Mouse (Mus musculus) lung, postnatal 36 days (tissue): ENCODE measurements around the gene Olfr798.

Experiments
- DNase-seq: peaks from one replicate; pipeline ENCODE4 v3.0.0; 2022; ENCODE audit warnings: mixed read lengths

Olfr798 gene

DNA sequence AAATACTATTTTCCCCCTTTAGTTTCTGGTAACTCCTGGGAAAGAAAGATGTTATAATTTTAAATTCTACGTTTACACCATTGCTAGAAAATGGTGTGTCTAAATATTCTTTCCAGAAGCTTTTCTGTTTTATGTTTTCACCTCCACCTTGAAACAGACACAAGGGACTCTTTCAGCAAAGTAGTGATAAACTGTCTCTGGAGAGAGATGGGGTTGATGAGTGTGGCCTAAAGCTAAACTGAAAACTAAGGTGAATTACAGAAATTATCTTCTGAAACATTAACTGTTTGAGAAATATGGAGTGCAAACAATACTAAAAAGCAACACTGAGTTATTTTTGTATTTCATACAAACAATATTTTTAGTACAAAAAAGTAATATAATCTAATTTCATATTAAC, at the start of gene Olfr798:
Gene Olfr798, minus strand, starts transcription at position 101 of the 400 bp plus-strand sequence.
- no peak for DNase-seq

DNA sequence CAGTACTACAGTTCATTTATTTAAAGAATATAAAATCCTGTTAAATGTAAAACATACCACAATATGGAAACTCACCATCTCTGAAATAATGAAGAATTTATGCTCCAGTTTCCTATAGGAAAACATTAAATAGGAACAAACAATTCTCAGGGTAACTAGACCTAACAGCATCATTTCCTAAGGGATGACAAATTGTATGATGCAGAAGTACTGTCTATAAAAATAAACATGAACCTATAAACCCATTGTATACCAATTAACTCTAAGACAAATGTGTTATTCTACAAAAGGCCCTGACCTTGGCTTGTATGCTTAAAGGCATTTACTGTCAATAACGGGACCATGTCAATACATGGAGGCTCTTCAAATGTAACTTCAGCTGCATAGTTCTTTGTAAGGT, 46.0 kb upstream of the Olfr798 start, which contains the start of gene Olfr801:
Gene Olfr801, minus strand, starts transcription at position 101 of the 400 bp plus-strand sequence.
- DNase-seq, result no peak

DNA sequence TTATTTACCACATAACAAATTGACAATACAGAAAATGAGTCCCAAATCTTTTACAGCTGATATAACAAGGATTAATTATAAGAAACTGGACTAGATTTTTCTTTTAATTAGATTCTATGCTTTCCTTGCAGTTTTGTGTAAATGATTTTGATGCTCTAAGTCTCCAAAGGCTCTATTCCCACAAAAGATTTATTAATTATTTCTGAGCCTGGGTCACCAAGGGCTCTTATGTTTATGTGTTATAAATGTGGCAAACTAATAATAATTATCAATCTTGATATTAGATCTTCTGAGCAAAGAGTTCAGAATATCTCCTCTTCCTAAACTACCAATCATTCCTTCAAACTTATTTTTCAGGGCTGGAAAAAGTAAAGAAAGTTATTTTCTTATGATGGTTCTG, 29.7 kb upstream of the Olfr798 start, which contains the start of gene Olfr800:
Gene Olfr800, plus strand, starts transcription at position 301 of the 400 bp plus-strand sequence.
- DNase-seq, result no peak

DNA sequence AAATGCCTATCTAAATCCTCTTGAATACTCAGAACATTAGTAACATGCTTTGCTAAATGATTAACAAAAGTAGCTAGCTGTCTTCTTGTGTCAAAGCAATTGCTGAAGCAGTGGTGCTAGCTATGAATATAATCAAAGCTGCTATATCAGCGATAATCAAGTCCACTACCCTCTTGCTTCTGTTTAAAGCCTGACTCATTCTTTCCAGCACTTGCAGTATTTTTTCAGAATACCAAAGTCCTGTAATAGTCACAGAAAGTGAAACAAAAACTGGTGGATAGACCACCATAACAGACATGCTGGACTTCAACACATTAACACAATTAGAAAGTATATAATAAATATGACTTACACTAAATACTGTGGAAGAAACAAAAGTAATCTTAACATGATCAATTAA, 24.0 kb upstream of the Olfr798 start:
- no peak for DNase-seq

DNA sequence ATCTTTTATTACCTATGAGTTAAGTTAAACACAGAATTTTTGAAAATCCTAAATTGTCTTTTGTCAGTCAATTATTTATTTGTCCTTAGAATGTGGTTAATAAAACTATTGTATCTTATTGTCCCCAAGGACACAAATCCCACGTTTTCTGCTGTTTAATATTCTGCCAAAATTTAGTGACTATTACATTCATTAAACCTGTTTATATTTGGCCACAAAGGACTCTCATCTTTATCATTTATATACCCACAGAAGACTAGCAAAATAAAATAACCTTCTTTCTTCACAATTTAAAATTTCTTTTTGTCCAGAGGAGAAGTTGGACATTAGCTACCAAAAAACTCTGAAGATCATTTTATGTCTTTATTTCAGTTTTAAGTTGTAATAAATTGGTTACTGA, 9.4 kb upstream of the Olfr798 start, which contains the start of gene Olfr799:
Gene Olfr799, plus strand, starts transcription at position 301 of the 400 bp plus-strand sequence.
- DNase-seq, result no peak

DNA sequence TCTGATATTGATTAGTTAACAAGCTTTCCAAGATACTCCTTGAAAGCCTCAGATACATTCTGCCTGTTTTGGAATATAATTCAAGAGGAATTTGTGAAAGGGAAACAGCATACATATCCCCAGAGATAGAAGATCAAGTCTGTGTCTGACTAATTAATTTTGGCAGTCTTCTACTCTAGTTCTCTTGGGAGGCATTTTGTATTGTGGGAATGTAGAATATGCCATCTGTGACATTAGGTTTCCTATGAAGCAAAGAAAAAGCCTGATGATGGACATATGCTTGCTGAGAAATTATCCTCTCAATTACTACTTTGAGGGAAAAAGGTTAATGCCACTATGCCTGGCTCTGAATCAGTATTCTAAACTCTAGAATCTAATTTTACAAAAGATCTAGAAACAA, 4.5 kb downstream of the Olfr798 start:
- no peak for DNase-seq

DNA sequence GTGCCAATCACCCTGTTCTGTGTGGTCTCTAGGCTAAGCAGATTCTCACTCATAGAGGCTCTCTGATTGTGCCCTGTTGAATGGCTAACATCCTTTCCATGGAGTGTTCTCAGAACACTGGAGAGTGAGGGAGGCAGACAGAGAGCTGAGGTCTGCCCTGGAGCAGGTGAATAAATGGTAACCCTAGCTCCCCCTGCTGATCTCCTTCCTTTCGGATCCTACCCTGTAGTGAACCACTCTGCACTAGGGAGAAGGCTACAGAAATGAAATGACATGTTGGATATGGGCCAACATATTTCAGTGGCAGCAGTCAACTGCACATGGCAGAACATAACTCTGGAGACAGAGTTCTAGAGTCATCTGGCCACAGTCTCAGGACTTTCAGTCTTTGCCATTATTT, 6.0 kb downstream of the Olfr798 start:
- no peak for DNase-seq

DNA sequence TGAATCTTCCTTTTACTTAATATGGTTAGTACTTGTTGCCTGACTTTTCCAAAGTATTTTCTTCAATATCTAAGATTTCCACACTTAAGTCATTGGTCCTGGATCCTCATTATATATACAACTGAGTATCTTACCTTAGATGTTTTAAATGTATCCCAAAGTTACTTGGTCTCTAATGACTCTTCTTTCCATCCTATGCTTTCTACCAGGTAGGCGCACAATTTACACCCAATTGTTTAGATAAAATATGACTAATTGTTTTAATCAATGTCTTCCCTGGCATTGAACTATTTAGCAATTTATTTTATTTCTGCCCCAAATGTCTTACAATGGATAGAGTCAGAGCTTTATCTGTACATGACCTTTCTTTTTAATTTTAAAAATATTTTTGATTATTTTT, 15.3 kb downstream of the Olfr798 start, which contains the start of gene Olfr796:
Gene Olfr796, minus strand, starts transcription at position 101 of the 400 bp plus-strand sequence.
- DNase-seq, result no peak

DNA sequence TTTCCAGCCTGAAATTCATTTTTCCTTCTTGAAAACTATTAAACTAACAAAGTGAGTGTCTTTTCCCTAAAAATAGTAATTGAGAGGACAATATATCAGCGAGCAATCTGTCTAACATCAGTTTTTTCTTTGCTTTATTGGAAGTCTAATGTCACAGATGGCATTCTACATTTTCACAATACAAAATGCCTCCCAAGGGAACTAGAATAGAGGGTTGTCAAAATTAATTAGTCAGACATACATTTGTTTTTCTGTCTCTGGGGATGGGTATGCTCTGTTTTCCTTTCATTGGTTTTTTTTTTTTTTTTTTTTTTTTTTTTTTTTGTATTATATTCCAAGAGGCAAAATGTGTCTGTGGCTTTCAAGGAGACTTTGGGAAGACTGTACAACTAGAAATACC, 50.7 kb downstream of the Olfr798 start:
- no peak for DNase-seq
